Mouse (Mus musculus) intestine, embryonic 15.5 days (tissue): ENCODE data around the gene Arhgef10l. TPM values are rescaled to one million over a fixed set of nuclear protein-coding genes. Genes with fewer than 3 reads are reported as not detected.

Source experiments
- ATAC-seq: fragments of 200-750 bp; cut with Nextera tagmentation; 2 replicates; pipeline ENCODE4 v1.8.0; 2017; ENCODE audit warnings: moderate TSS enrichment, moderate library complexity
- H3K27ac ChIP-seq: fragments of 300-500 bp; sonication (generic); 2 replicates; pipeline ENCODE4 v1.5.1; 2015; ENCODE audit warnings: mild to moderate bottlenecking, inconsistent platforms
- H3K27me3 ChIP-seq: fragments of 300-500 bp; sonication (generic); replicated peaks from 2 replicates; pipeline ENCODE4 v1.6.1; 2015; ENCODE audit warnings: inconsistent platforms
- H3K36me3 ChIP-seq: fragments of 300-500 bp; sonication (generic); 2 replicates; pipeline ENCODE4 v1.6.1; 2015; ENCODE audit warnings: inconsistent platforms
- H3K4me1 ChIP-seq: fragments of 300-500 bp; sonication (generic); replicated peaks from 2 replicates; pipeline ENCODE4 v1.6.1; 2015; ENCODE audit warnings: inconsistent platforms
- H3K4me2 ChIP-seq: fragments of 300-500 bp; sonication (generic); replicated peaks from 2 replicates; pipeline ENCODE4 v1.6.1; 2015; ENCODE audit warnings: mild to moderate bottlenecking, inconsistent platforms
- H3K4me3 ChIP-seq: fragments of 300-500 bp; sonication (generic); replicated peaks from 2 replicates; pipeline ENCODE4 v1.5.1; 2015; ENCODE audit warnings: inconsistent platforms
- H3K9ac ChIP-seq: fragments of 300-500 bp; sonication (generic); 2 replicates; pipeline ENCODE4 v1.6.1; 2015; ENCODE audit warnings: inconsistent platforms
- H3K9me3 ChIP-seq: fragments of 300-500 bp; sonication (generic); 2 replicates; pipeline ENCODE4 v1.6.1; 2016; ENCODE audit warnings: inconsistent platforms
- WGBS: fragments of 180-500 bp; shearing (Covaris S2); methylation state at CpG from one replicate; pipeline ENCODE4 v1.1.7; 2015; 5-methylcytosine and 5-hydroxymethylcytosine counted together
- polyA plus RNA-seq: library from polyadenylated mRNA; unstranded; fragments of >200 nt; fragmentation: Nextera tagmentation; extraction: Ambion mirVana; gene quantifications from 2 replicates; pipeline ENCODE4 v1.2.1, GENCODE M21; 2015

The Arhgef10l gene
- polyA plus RNA-seq, 1 experiment from 2014 or later = 15.3 TPM

GRCm38 (mm10) chr4:140537561-140538021 is 128.2 kb downstream of the Arhgef10l start:
- 64% methylated on average over 5 of the region's 5 CpGs for WGBS
- no peak for ATAC-seq
- Histone ChIP-seq H3K4me3 (no peak overlapping the region), H3K27me3 (no peaks in the 10 kb centered on the region), H3K9me3 (no peaks in the 10 kb centered on the region), H3K9ac (no peak overlapping the region), H3K4me2 (no peak overlapping the region), H3K4me1 (no peaks in the 10 kb centered on the region), H3K27ac (no peak overlapping the region), H3K36me3 (peaks cover 7% of the 10 kb centered on the region; the same call in 1 of the 2 replicates)

- no peak overlapping the region for H3K4me3 ChIP-seq
- WGBS = 82% methylated on average over 8 of the region's 8 CpGs
- ATAC-seq = no peak
- H3K27me3 ChIP-seq = no peaks in the 10 kb centered on the region
- H3K36me3 ChIP-seq = peaks cover 6% of the 10 kb centered on the region; the same call in 1 of the 2 replicates
- H3K4me1 ChIP-seq = peaks cover 3% of the 10 kb centered on the region; the same call in 1 of the 2 replicates
- no peak overlapping the region for H3K27ac ChIP-seq
- H3K9me3 ChIP-seq = no peaks in the 10 kb centered on the region
- no peak overlapping the region for H3K4me2 ChIP-seq
- no peak overlapping the region for H3K9ac ChIP-seq
These were observed 130.5 kb downstream of the Arhgef10l start for GRCm38 (mm10) chr4:140535323-140535722.

- peak; percentile 29 for ATAC-seq
- peaks cover 6% of the 10 kb centered on the region; the same call in 1 of the 2 replicates for H3K36me3 ChIP-seq
- H3K27me3 ChIP-seq = no peaks in the 10 kb centered on the region
- H3K4me2 ChIP-seq = 0 out of 2 replicates have a peak overlapping the region, but pooled peaks have one; percentile 19
- no peaks in the 10 kb centered on the region for H3K9me3 ChIP-seq
- WGBS = 45% methylated on average over 15 of the region's 15 CpGs
- H3K9ac ChIP-seq = no peak overlapping the region
- no peak overlapping the region for H3K27ac ChIP-seq
- peaks cover 3% of the 10 kb centered on the region; the same call in 1 of the 2 replicates for H3K4me1 ChIP-seq
- no peak overlapping the region for H3K4me3 ChIP-seq
These were observed 133.5 kb downstream of the Arhgef10l start for GRCm38 (mm10) chr4:140532270-140532669.

- peaks cover under 1% of the 10 kb centered on the region; the same call in 1 of the 2 replicates for H3K36me3 ChIP-seq
- H3K9ac ChIP-seq = no peak overlapping the region
- H3K4me2 ChIP-seq = no peak overlapping the region
- H3K4me3 ChIP-seq = no peak overlapping the region
- peaks cover 3% of the 10 kb centered on the region; the same call in 1 of the 2 replicates for H3K4me1 ChIP-seq
- 39% methylated on average over 9 of the region's 9 CpGs for WGBS
- no peaks in the 10 kb centered on the region for H3K27me3 ChIP-seq
- ATAC-seq = peak; percentile 82
- no peak overlapping the region for H3K27ac ChIP-seq
- no peaks in the 10 kb centered on the region for H3K9me3 ChIP-seq
These were observed 134.8 kb downstream of the Arhgef10l start for GRCm38 (mm10) chr4:140531024-140531423.

GRCm38 (mm10) chr4:140529735-140530134 is 136.1 kb downstream of the Arhgef10l start:
- H3K27ac ChIP-seq = no peak overlapping the region
- WGBS = 82% methylated on average over 14 of the region's 14 CpGs
- no peaks in the 10 kb centered on the region for H3K27me3 ChIP-seq
- no peaks in the 10 kb centered on the region for H3K9me3 ChIP-seq
- no peak overlapping the region for H3K4me2 ChIP-seq
- no peak overlapping the region for H3K4me3 ChIP-seq
- ATAC-seq = no peak
- H3K9ac ChIP-seq = no peak overlapping the region
- no peaks in the 10 kb centered on the region for H3K36me3 ChIP-seq
- H3K4me1 ChIP-seq = peaks cover 3% of the 10 kb centered on the region; the same call in 1 of the 2 replicates

- H3K36me3 ChIP-seq = no peaks in the 10 kb centered on the region
- H3K4me3 ChIP-seq = no peak overlapping the region
- no peaks in the 10 kb centered on the region for H3K27me3 ChIP-seq
- no peaks in the 10 kb centered on the region for H3K9me3 ChIP-seq
- no peak overlapping the region for H3K27ac ChIP-seq
- H3K4me1 ChIP-seq = peaks cover 3% of the 10 kb centered on the region; the same call in 1 of the 2 replicates
- H3K9ac ChIP-seq = no peak overlapping the region
- no peak overlapping the region for H3K4me2 ChIP-seq
- WGBS = 71% methylated on average over 5 of the region's 5 CpGs
- ATAC-seq = no peak
These were observed 137.4 kb downstream of the Arhgef10l start for GRCm38 (mm10) chr4:140528443-140528842.

GRCm38 (mm10) chr4:140525674-140526177 is 140.1 kb downstream of the Arhgef10l start:
- Histone ChIP-seq H3K4me3 (no peak overlapping the region), H3K4me2 (no peak overlapping the region), H3K9me3 (no peaks in the 10 kb centered on the region), H3K36me3 (no peaks in the 10 kb centered on the region), H3K27me3 (no peaks in the 10 kb centered on the region), H3K27ac (no peak overlapping the region), H3K9ac (no peak overlapping the region), H3K4me1 (no peaks in the 10 kb centered on the region)
- peak; percentile 59; the same call in 1 of the 2 replicates for ATAC-seq
- WGBS = 71% methylated on average over 10 of the region's 10 CpGs

GRCm38 (mm10) chr4:140524927-140525326 is 140.9 kb downstream of the Arhgef10l start:
- no peak for ATAC-seq
- Histone ChIP-seq H3K4me2 (no peak overlapping the region), H3K4me3 (no peak overlapping the region), H3K27ac (no peak overlapping the region), H3K4me1 (no peaks in the 10 kb centered on the region), H3K9me3 (no peaks in the 10 kb centered on the region), H3K27me3 (no peaks in the 10 kb centered on the region), H3K36me3 (0 out of 2 replicates have a peak, but pooled peaks cover 4% of the 10 kb centered on the region), H3K9ac (no peak overlapping the region)
- WGBS = 59% methylated on average over 13 of the region's 13 CpGs

GRCm38 (mm10) chr4:140522873-140523272 is 142.9 kb downstream of the Arhgef10l start:
- H3K4me2 ChIP-seq = no peak overlapping the region
- H3K4me3 ChIP-seq = no peak overlapping the region
- no peak overlapping the region for H3K9ac ChIP-seq
- no peaks in the 10 kb centered on the region for H3K9me3 ChIP-seq
- no peaks in the 10 kb centered on the region for H3K4me1 ChIP-seq
- H3K36me3 ChIP-seq = 0 out of 2 replicates have a peak, but pooled peaks cover 4% of the 10 kb centered on the region
- no peak overlapping the region for H3K27ac ChIP-seq
- WGBS = 94% methylated on average over 4 of the region's 4 CpGs
- H3K27me3 ChIP-seq = no peaks in the 10 kb centered on the region
- ATAC-seq = no peak

GRCm38 (mm10) chr4:140520719-140521118 is 145.1 kb downstream of the Arhgef10l start:
- Histone ChIP-seq H3K9ac (no peak overlapping the region), H3K4me3 (no peak overlapping the region), H3K36me3 (peaks cover 19% of the 10 kb centered on the region), H3K27me3 (no peaks in the 10 kb centered on the region), H3K27ac (no peak overlapping the region), H3K4me1 (no peaks in the 10 kb centered on the region), H3K9me3 (no peaks in the 10 kb centered on the region), H3K4me2 (no peak overlapping the region)
- no peak for ATAC-seq
- 94% methylated on average over 9 of the region's 9 CpGs for WGBS

GRCm38 (mm10) chr4:140513797-140514196 is 152.0 kb downstream of the Arhgef10l start:
- Histone ChIP-seq H3K4me3 (no peak overlapping the region), H3K27me3 (no peaks in the 10 kb centered on the region), H3K27ac (no peak overlapping the region), H3K4me1 (0 out of 2 replicates have a peak, but pooled peaks cover 2% of the 10 kb centered on the region), H3K36me3 (peaks cover 25% of the 10 kb centered on the region), H3K9me3 (no peaks in the 10 kb centered on the region), H3K4me2 (no peak overlapping the region), H3K9ac (no peak overlapping the region)
- WGBS = 47% methylated on average over 4 of the region's 4 CpGs
- ATAC-seq = peak; percentile 58

GRCm38 (mm10) chr4:140509856-140510255 is 156.0 kb downstream of the Arhgef10l start:
- ATAC-seq = no peak
- Histone ChIP-seq H3K4me2 (no peak overlapping the region), H3K36me3 (peaks cover 5% of the 10 kb centered on the region), H3K4me1 (0 out of 2 replicates have a peak, but pooled peaks cover 2% of the 10 kb centered on the region), H3K4me3 (no peak overlapping the region), H3K9me3 (no peaks in the 10 kb centered on the region), H3K27me3 (no peaks in the 10 kb centered on the region; the same call in 1 of the 2 replicates), H3K27ac (no peak overlapping the region), H3K9ac (no peak overlapping the region)
